Mouse (Mus musculus): ENCODE measurements around the gene Stam2.

The Stam2 gene

GRCm38 (mm10) chr2:52742256-52743158, at the start of gene Stam2:
TSS of gene Stam2 (minus strand) at chr2:52742281.
- DNase-seq (ENCODE audit: low spot score in 2 of 2) = peak; percentile 87 to 94

- DNase-seq (ENCODE audit: low spot score in 2 of 2) = no peak
These were observed 43.1 kb upstream of the Stam2 start for GRCm38 (mm10) chr2:52785106-52785721.

DNA sequence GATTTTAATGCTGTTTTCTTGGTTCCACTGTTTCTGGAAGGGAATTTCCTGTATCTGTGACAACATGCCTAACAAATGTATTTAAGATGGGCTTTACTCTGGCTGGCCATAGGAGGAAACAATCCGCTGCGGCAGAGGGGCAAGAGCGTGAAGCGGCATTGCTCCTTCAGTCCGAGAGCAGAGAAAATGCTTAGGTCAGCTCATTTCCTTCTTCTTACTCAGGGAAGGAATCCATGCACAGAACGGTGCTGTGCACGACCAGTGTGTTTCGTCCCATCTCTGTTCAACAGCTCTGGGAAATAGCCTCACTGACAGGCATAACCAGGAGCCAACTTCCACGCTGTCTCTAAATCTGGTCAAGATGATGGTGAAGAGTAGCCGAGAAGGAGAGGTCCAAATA, 37.9 kb upstream of the Stam2 start:
- DNase-seq (ENCODE audit: low spot score in 2 of 2) = no peak

GRCm38 (mm10) chr2:52779381-52779780, 37.3 kb upstream of the Stam2 start:
- DNase-seq (ENCODE audit: low spot score in 2 of 2) = no peak

- peak in 1 of 2 experiments; percentile 8 for DNase-seq (ENCODE audit: low spot score in 2 of 2)
These were observed 35.8 kb upstream of the Stam2 start for GRCm38 (mm10) chr2:52777839-52778238.

DNA sequence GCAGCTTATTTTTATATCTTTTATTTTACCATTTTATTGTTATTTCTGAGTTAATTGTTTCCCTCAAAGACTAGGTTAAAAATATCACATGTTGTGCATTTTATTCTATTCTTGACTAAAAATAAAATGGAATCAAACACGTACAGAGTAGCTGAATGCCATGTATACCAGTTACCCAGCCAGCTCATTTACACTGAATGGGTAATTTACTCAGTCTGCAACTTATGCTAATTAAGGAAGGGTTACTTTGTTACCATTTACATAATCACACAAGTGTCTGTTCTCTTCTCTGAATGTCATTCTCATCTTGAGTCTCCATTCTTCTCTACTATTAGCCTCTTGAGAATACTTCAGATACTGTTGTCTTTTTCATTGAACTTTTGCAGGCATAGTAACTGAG, 32.3 kb upstream of the Stam2 start:
- DNase-seq (ENCODE audit: low spot score in 2 of 2) = no peak

GRCm38 (mm10) chr2:52772774-52773393, 30.8 kb upstream of the Stam2 start:
- no peak for DNase-seq (ENCODE audit: low spot score in 2 of 2)

DNA sequence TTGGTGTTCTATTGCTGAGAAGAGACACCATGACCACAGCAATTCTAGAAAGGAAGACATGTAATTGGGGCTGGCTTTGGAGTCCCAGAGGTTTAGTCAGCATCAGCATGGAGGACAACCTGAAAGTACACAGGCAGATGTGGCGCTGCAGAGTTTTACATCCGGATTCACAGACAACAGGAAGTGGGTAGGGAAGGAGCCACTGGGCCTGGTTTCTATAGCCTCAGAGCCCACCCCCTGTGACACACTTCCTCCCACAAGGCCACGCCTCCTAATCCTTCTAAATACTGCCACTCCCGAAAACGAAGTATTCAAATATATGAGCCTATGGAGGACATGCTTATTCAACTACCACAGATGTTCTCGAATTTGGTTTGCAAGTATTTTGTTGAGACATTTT, 23.0 kb upstream of the Stam2 start:
- no peak for DNase-seq (ENCODE audit: low spot score in 2 of 2)

DNA sequence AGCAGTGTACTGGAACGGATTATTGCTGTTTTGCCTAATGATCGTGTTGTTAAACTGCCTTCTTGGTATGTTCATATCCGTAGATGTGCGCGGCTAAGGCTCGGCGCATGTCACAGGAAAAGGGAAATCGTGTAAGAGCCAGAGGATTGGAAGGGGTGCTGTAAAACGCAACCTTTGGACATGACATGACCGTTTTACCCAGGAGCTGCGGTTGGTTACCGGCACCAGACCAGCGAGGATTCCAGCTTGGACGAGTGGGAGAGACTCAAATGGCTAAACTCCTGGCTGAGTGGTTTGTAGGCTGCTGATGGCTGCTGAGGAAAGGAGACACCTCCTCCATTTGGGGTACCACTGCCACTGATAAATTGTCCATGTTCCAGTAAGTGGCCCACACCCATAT, 21.8 kb upstream of the Stam2 start:
- DNase-seq (ENCODE audit: low spot score in 2 of 2) = no peak

DNA sequence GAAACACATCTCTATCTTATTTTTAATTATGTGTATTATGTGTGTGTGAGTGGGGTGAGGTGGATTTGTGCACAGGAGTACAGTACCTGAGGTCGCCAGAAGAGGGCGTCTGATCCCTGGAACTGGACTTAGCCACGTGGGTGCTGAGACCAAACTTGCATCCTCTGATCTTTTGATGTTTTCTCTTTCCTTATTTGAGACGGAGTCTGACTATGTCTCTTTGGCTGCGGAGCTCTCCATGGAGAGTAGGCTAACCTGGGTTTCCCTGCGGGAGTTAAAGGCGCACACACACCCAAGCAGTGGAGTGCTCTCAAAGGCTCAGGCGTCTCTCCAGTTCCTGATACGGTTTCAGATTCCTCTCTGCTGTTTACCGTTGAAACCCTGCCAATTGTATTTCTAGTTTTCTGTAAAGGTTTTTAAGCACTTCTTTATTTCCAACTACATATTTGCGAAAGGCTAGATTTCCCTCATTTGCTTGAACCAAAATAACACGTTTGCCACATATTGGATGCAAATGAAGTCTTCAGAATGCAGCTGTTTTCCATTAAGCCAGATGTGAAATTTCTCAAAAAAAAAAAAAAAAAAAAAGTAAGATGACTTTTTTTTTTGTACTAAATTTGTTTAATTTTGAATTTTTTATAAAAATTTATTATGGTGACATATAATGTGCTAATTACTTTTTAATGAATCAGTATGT, 21.1 kb upstream of the Stam2 start:
- DNase-seq (ENCODE audit: low spot score in 2 of 2) = peak; percentile 86 to 90

DNA sequence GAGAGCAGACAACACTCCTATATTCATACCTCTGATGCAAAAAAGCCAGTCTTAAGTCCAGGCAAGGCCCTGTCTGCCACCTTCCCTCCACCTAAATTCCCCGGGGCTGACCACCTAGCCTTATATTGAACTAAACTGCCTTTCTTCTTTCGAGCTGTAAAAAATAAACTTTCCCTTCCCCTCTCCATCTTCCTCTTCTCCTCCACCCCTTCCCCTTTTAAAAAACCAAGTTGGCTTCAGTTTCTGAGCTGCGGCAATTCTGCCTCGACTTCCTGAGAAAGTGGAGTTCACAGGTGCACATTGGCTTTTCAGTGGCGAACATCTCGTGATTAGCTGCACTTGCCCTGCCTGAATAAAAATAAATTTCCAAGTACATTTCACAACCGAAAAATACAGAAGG, 20.4 kb upstream of the Stam2 start:
- DNase-seq (ENCODE audit: low spot score in 2 of 2) = no peak

GRCm38 (mm10) chr2:52758627-52759026, 16.5 kb upstream of the Stam2 start:
- DNase-seq (ENCODE audit: low spot score in 2 of 2) = peak; percentile 69 to 73

GRCm38 (mm10) chr2:52756691-52757090, 14.6 kb upstream of the Stam2 start:
- peak; percentile 42 to 43 for DNase-seq (ENCODE audit: low spot score in 2 of 2)

DNA sequence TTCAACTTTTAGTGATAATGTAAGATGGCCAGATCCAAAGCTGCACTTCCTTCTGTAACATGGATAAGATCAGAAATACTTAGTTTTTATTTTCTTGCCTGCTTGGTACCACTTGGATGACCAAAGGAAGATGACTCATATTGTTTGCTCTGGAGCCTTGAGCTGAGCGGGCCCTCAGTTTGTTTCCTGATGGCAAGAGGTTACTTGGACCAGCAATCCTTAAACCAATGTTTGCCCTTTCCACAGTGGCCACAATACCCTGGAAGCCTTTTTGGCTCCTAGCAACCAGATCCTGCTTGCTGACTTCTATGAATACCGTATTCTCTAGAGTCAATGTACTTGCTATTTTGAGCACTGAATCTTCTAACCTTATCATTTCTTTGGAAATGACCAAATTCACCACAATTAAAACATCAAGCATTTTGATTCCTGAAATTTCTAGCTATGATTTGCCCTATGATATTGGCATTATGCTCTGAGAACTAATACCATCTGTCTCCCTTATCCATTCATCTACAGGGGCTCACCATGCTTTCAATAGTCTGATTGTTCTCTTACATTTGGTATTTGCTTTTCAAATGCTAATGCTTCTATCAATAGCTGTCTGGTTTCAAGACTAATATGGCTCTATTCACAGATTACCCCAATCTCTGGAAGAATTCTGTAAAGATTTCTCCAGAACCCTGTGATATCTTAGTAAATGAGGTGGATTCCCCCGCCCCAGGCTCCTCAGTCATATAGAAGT, 11.7 kb upstream of the Stam2 start:
- no peak for DNase-seq (ENCODE audit: low spot score in 2 of 2)

- DNase-seq (ENCODE audit: low spot score in 2 of 2) = no peak
These were observed 2.0 kb upstream of the Stam2 start for GRCm38 (mm10) chr2:52744099-52744498.

- no peak for DNase-seq (ENCODE audit: low spot score in 2 of 2)
These were observed 313 bp downstream of the Stam2 start for GRCm38 (mm10) chr2:52741681-52742255.

GRCm38 (mm10) chr2:52740596-52740995, 1.5 kb downstream of the Stam2 start:
- no peak for DNase-seq (ENCODE audit: low spot score in 2 of 2)

- DNase-seq (ENCODE audit: low spot score in 2 of 2) = no peak
These were observed 7.6 kb downstream of the Stam2 start for GRCm38 (mm10) chr2:52734504-52734903.

GRCm38 (mm10) chr2:52733659-52734058, 8.4 kb downstream of the Stam2 start:
- DNase-seq (ENCODE audit: low spot score in 2 of 2) = no peak

DNA sequence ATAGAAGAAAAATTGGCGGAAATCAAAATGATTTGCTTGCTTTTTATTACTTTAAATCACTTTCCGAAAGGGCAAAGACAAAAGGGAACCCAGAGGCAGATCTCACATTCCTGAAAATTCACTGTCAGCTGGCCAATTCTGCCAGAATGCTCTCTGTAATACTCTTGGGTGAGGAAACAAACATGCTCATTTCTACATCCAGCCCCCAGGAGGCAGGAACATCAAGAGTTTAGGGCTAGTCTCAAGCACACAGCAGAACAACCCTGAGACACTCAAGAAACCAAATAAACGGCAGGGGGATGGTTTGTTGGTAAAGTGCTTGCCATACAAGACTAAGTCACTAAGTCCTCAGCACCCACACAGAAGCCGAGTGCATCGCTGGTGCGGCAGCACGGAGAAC, 9.5 kb downstream of the Stam2 start:
- DNase-seq (ENCODE audit: low spot score in 2 of 2) = no peak

DNA sequence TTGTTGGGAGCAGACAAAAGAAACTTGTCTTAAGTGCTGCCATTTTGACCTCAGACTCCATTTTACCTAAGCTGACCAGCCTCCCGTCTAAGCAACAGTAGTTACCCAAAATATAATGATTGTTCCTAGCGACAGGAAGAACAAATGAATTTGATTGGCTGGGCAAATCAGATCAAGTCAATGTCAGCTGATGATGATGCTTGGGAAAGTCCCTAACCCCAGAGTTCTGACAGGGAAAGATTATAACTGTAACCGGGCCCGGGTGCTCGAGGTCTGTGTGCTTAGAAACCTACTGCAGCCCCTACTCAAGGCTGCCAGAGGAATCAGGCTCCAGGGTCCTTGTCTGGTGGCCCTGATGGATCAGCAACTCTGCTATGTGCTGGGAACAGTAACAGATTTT, 10.1 kb downstream of the Stam2 start:
- DNase-seq (ENCODE audit: low spot score in 2 of 2) = no peak
